Mouse (Mus musculus) thymus, adult 2 months (tissue): Measurements from ENCODE around the gene Pdia5. TPM values are rescaled to one million over a fixed set of nuclear protein-coding genes. Genes with fewer than 3 reads are reported as not detected.

Experiments used
- DNase-seq: peaks from one replicate; pipeline ENCODE4 v3.0.0; 2021
- H3K27ac ChIP-seq: fragments of 200-500 bp; 2 replicates; pipeline ENCODE4 v1.5.1; 2012; ENCODE audit warnings: low read length, control low read depth; ENCODE audit not compliant: control insufficient read depth, insufficient read depth
- H3K27me3 ChIP-seq: fragments of 200-500 bp; 2 replicates; pipeline ENCODE4 v1.6.1; 2012; ENCODE audit warnings: mild to moderate bottlenecking, low read length, moderate library complexity, mixed read lengths; ENCODE audit not compliant: control insufficient read depth, insufficient read depth
- H3K36me3 ChIP-seq: fragments of 200-500 bp; 2 replicates; pipeline ENCODE4 v1.6.1; 2012; ENCODE audit warnings: mild to moderate bottlenecking, low read length, moderate library complexity; ENCODE audit not compliant: control insufficient read depth, insufficient read depth
- H3K4me1 ChIP-seq: fragments of 200-500 bp; replicated peaks from 2 replicates; pipeline ENCODE4 v1.6.1; 2012; ENCODE audit warnings: low read length; ENCODE audit not compliant: control insufficient read depth, insufficient read depth
- H3K4me3 ChIP-seq: fragments of 200-500 bp; 2 replicates; pipeline ENCODE4 v1.5.1; 2012; ENCODE audit warnings: mild to moderate bottlenecking, low read length, control low read depth, moderate library complexity; ENCODE audit not compliant: control insufficient read depth, insufficient read depth
- CTCF ChIP-seq: fragments of 200-500 bp; IDR thresholded peaks from 2 replicates; pipeline ENCODE4 v1.5.1; 2012; ENCODE audit warnings: mild to moderate bottlenecking, control low read depth, low read length, moderate library complexity, borderline replicate concordance; ENCODE audit not compliant: control insufficient read depth, poor library complexity, insufficient read depth; ENCODE audit errors: extremely low read depth
- POLR2A ChIP-seq: fragments of 200-500 bp; IDR thresholded peaks from 2 replicates; pipeline ENCODE4 v1.6.1; 2012; ENCODE audit warnings: mild to moderate bottlenecking, low read length, control low read depth, moderate library complexity; ENCODE audit not compliant: control insufficient read depth, poor library complexity, insufficient read depth; ENCODE audit errors: extremely low read depth
- WGBS: fragments of 180-500 bp; shearing (Covaris S2); methylation state at CpG from one replicate; pipeline ENCODE4 v1.1.7; 2018; 5-methylcytosine and 5-hydroxymethylcytosine counted together
- polyA plus RNA-seq: library from polyadenylated mRNA; depleted of rRNA; stranded (reverse); fragments of >200 nt; gene quantifications from 2 replicates; pipeline ENCODE4 v1.2.3, GENCODE M21; 2012; rRNA removed

Pdia5 gene
- polyA plus RNA-seq, 1 experiment = 2.2 TPM

- Histone ChIP-seq H3K27ac (no peak overlapping the region), H3K4me3 (no peak overlapping the region), H3K4me1 (no peaks in the 10 kb centered on the region), H3K27me3 (no peaks in the 10 kb centered on the region), H3K36me3 (no peaks in the 10 kb centered on the region)
- WGBS = 98% methylated on average over 1 of the region's 1 CpGs
- no peak for DNase-seq
- no peak for TF ChIP-seq CTCF
- no peak for TF ChIP-seq POLR2A
Measured at GRCm38 (mm10) chr16:35357449-35357848, 133.2 kb downstream of the Pdia5 start.

Other genes starting within 250 kb of the Pdia5 start
- gene Sec22a, start 127.0 kb downstream of the Pdia5 start, polyA plus RNA-seq = 7.9 and 11.1 TPM in 2 replicates
- gene Sema5b, start 50.3 kb upstream of the Pdia5 start, polyA plus RNA-seq = 0.31 and 0.54 TPM in 2 replicates